Mouse (Mus musculus) R1 (cell line): ENCODE measurements around the gene Asb6.

Experiments used
- DNase-seq: peaks from one replicate; pipeline ENCODE4 v3.0.0-alpha.2; 2018; ENCODE audit warnings: low read depth, low spot score

Gene Asb6

GRCm38 (mm10) chr2:30796382-30796781, 33.8 kb downstream of the Asb6 start:
- DNase-seq, result peak; percentile 97

GRCm38 (mm10) chr2:30795889-30796275, 34.3 kb downstream of the Asb6 start:
- no peak for DNase-seq

GRCm38 (mm10) chr2:30795271-30795888, 34.8 kb downstream of the Asb6 start:
- DNase-seq, result no peak

- peak; percentile 92 for DNase-seq
Observed at GRCm38 (mm10) chr2:30794179-30795108, 35.7 kb downstream of the Asb6 start.

GRCm38 (mm10) chr2:30792061-30792460, 38.1 kb downstream of the Asb6 start:
- no peak for DNase-seq

- DNase-seq, result no peak
Observed at GRCm38 (mm10) chr2:30787466-30787865, 42.7 kb downstream of the Asb6 start.

GRCm38 (mm10) chr2:30784078-30784994, 45.8 kb downstream of the Asb6 start:
- DNase-seq, result peak; percentile 50

GRCm38 (mm10) chr2:30783346-30783745, 46.8 kb downstream of the Asb6 start:
- DNase-seq, result peak; percentile 83

GRCm38 (mm10) chr2:30782312-30783290, 47.5 kb downstream of the Asb6 start:
- DNase-seq, result no peak

GRCm38 (mm10) chr2:30779241-30779640, 50.9 kb downstream of the Asb6 start:
- peak; percentile 100 for DNase-seq

- DNase-seq, result peak; percentile 88
Observed at GRCm38 (mm10) chr2:30778235-30778634, 51.9 kb downstream of the Asb6 start.

- peak; percentile 47 for DNase-seq
Observed at GRCm38 (mm10) chr2:30777266-30777665, 52.9 kb downstream of the Asb6 start.

GRCm38 (mm10) chr2:30775955-30776354, 54.2 kb downstream of the Asb6 start:
- peak; percentile 67 for DNase-seq

GRCm38 (mm10) chr2:30773313-30774005, 56.7 kb downstream of the Asb6 start:
- no peak for DNase-seq
